Mouse (Mus musculus): ENCODE measurements around the gene Dgcr2. TPM values are rescaled to one million over a fixed set of nuclear protein-coding genes. Genes with fewer than 3 reads are reported as not detected.
A peak's percentile ranks its signal among the peaks of the same experiment; 100 is the strongest.

Gene Dgcr2
- total and polyA plus RNA-seq, 2 experiments from 2014 or later: 31.9 to 61.8 TPM

DNA sequence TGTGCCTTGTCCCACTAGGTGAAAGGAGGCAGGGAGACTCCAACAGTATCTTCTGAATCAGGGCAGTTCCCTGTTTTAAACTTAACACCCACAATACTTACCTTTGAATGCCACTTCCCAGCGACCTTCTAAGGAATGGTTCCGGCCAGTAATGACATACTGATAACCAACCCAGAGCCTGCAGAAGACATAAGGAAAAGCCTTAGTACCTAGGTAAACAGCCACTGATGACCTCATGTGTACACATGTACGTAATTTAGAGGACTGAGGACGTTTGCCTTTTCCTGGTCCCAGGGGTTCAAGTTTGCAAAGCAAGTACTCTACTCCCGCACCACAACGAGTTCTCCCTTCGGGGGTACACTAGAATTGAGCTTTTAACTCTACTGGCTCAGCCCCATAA is 41.2 kb downstream of the Dgcr2 start:
- TF ChIP-seq EP300 (IDR thresholded peaks at IDR 0.05; ENCODE audit: low read depth): no peak
- TF ChIP-seq CTCF (IDR thresholded peaks at IDR 0.05; ENCODE audit: low read depth): no peak
- Histone ChIP-seq H3K4me3 (ENCODE audit: low read depth, low read length) (no peak overlapping the region), H3K9ac (replicated peaks; ENCODE audit: low read depth, low read length) (no peak overlapping the region), H3K9me3 (replicated peaks; ENCODE audit: control insufficient read depth, low read length) (no peaks in the 10 kb centered on the region), H3K27ac (ENCODE audit: low read depth) (no peak overlapping the region), H3K4me1 (ENCODE audit: control insufficient read depth, insufficient read depth) (no peaks in the 10 kb centered on the region), H3K27me3 (ENCODE audit: control insufficient read depth, insufficient read depth, low read length) (no peaks in the 10 kb centered on the region), H3K36me3 (replicated peaks; ENCODE audit: control insufficient read depth, insufficient read depth, low read length) (peaks cover 70% of the 10 kb centered on the region), H3K4me2 (ENCODE audit: low read depth, low read length) (no peak overlapping the region)
- WGBS: 89% methylated on average over 7 of the region's 7 CpGs
- no peak for DNase-seq (ENCODE audit: low spot score)
- no peak for ATAC-seq (ENCODE audit: insufficient read depth, low read depth)

- no peak for TF ChIP-seq CTCF (IDR thresholded peaks at IDR 0.05; ENCODE audit: low read depth)
- no peak for TF ChIP-seq EP300 (IDR thresholded peaks at IDR 0.05; ENCODE audit: low read depth)
- 89% methylated on average over 2 of the region's 2 CpGs for WGBS
- no peaks in the 10 kb centered on the region for H3K4me1 ChIP-seq (ENCODE audit: control insufficient read depth, insufficient read depth)
- H3K36me3 ChIP-seq (replicated peaks; ENCODE audit: control insufficient read depth, insufficient read depth, low read length): peaks cover 89% of the 10 kb centered on the region
- H3K27me3 ChIP-seq (ENCODE audit: control insufficient read depth, insufficient read depth, low read length): no peaks in the 10 kb centered on the region
- no peak overlapping the region for H3K27ac ChIP-seq (ENCODE audit: low read depth)
- no peaks in the 10 kb centered on the region for H3K9me3 ChIP-seq (replicated peaks; ENCODE audit: control insufficient read depth, low read length)
- H3K9ac ChIP-seq (replicated peaks; ENCODE audit: low read depth, low read length): no peak overlapping the region
- H3K4me3 ChIP-seq (ENCODE audit: low read depth, low read length): no peak overlapping the region
- DNase-seq (ENCODE audit: low spot score) (no peak), ATAC-seq (ENCODE audit: insufficient read depth, low read depth) (no peak)
- H3K4me2 ChIP-seq (ENCODE audit: low read depth, low read length): no peak overlapping the region
Observed at GRCm38 (mm10) chr16:17853263-17853662, 45.1 kb downstream of the Dgcr2 start.

DNA sequence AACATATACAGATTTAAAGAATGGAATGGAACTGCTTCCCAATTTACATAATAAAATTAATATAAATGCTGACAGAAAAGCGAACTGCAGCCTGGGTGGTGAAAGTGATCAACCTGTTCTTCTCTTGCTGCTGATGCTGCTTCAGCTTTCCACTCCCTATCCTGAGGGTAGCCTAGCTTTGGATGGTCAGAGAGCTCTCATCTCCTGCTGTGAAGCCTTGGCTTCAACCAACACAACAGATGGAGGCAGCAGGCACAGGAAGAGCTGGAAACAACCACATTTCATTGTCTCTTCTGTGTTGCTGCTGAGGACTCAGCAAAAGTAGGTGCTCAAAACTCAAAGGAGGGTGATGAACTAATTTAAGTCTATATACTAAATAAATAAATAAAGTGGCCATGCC is 46.5 kb downstream of the Dgcr2 start:
- H3K27ac ChIP-seq (ENCODE audit: low read depth): no peak overlapping the region
- H3K36me3 ChIP-seq (replicated peaks; ENCODE audit: control insufficient read depth, insufficient read depth, low read length): peaks cover 86% of the 10 kb centered on the region
- 94% methylated on average over 1 of the region's 1 CpGs for WGBS
- DNase-seq (ENCODE audit: low spot score) (no peak), ATAC-seq (ENCODE audit: insufficient read depth, low read depth) (no peak)
- H3K9me3 ChIP-seq (replicated peaks; ENCODE audit: control insufficient read depth, low read length): no peaks in the 10 kb centered on the region
- no peaks in the 10 kb centered on the region for H3K4me1 ChIP-seq (ENCODE audit: control insufficient read depth, insufficient read depth)
- no peak overlapping the region for H3K4me3 ChIP-seq (ENCODE audit: low read depth, low read length)
- H3K4me2 ChIP-seq (ENCODE audit: low read depth, low read length): no peak overlapping the region
- H3K9ac ChIP-seq (replicated peaks; ENCODE audit: low read depth, low read length): no peak overlapping the region
- TF ChIP-seq EP300 (IDR thresholded peaks at IDR 0.05; ENCODE audit: low read depth) (no peak), CTCF (IDR thresholded peaks at IDR 0.05; ENCODE audit: low read depth) (no peak)
- H3K27me3 ChIP-seq (ENCODE audit: control insufficient read depth, insufficient read depth, low read length): no peaks in the 10 kb centered on the region

DNA sequence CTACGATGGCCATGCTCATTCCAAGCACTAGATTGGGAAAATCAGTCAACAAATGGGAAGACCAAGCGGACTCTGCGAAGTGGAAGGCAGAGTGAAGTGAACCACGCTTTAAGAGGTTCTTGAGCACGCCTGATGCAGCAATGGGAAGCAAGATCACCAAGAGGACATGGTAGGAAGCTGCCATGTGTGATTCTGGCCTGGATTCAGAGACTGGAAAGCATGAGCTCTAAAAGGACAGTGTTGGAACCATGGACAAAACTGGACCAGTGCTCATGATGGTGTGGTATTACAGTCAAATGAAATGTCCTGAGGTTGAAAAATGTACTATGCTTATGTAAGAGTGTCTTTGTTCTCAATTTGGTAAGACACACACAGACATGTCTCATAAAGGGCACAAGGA is 47.0 kb downstream of the Dgcr2 start:
- no peaks in the 10 kb centered on the region for H3K9me3 ChIP-seq (replicated peaks; ENCODE audit: control insufficient read depth, low read length)
- H3K4me1 ChIP-seq (ENCODE audit: control insufficient read depth, insufficient read depth): no peaks in the 10 kb centered on the region
- ATAC-seq (ENCODE audit: insufficient read depth, low read depth) (no peak), DNase-seq (ENCODE audit: low spot score) (no peak)
- no peak overlapping the region for H3K27ac ChIP-seq (ENCODE audit: low read depth)
- WGBS: 91% methylated on average over 5 of the region's 5 CpGs
- H3K4me2 ChIP-seq (ENCODE audit: low read depth, low read length): no peak overlapping the region
- peaks cover 86% of the 10 kb centered on the region for H3K36me3 ChIP-seq (replicated peaks; ENCODE audit: control insufficient read depth, insufficient read depth, low read length)
- no peak overlapping the region for H3K9ac ChIP-seq (replicated peaks; ENCODE audit: low read depth, low read length)
- H3K27me3 ChIP-seq (ENCODE audit: control insufficient read depth, insufficient read depth, low read length): no peaks in the 10 kb centered on the region
- no peak overlapping the region for H3K4me3 ChIP-seq (ENCODE audit: low read depth, low read length)
- TF ChIP-seq EP300 (IDR thresholded peaks at IDR 0.05; ENCODE audit: low read depth) (no peak), CTCF (IDR thresholded peaks at IDR 0.05; ENCODE audit: low read depth) (no peak)

DNA sequence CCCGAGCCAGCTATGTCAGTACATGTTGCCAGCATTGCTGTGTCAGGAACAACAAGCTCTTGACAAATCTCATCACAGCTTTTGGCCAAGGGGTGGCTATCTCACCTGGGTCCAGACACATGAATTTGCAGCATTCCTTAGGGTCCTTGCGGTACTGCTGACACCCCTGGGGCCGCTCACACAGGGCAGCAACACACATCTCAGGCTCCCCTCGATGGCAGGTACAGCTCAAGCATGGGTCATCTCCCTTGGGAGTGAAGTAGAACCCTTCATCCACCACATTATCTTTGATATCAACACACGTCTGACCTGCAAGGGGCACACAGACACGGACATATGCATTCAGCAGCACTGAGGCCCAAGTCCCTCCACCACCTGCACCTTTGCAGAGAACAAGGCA is 48.9 kb downstream of the Dgcr2 start:
- no peaks in the 10 kb centered on the region for H3K4me1 ChIP-seq (ENCODE audit: control insufficient read depth, insufficient read depth)
- H3K9me3 ChIP-seq (replicated peaks; ENCODE audit: control insufficient read depth, low read length): no peaks in the 10 kb centered on the region
- peaks cover 88% of the 10 kb centered on the region for H3K36me3 ChIP-seq (replicated peaks; ENCODE audit: control insufficient read depth, insufficient read depth, low read length)

GRCm38 (mm10) chr16:17848928-17849327 is 49.4 kb downstream of the Dgcr2 start:
- 26% methylated on average over 1 of the region's 1 CpGs for WGBS
- H3K27me3 ChIP-seq (ENCODE audit: control insufficient read depth, insufficient read depth, low read length): no peaks in the 10 kb centered on the region
- no peak overlapping the region for H3K4me3 ChIP-seq (ENCODE audit: low read depth, low read length)
- DNase-seq (ENCODE audit: low spot score) (no peak), ATAC-seq (ENCODE audit: insufficient read depth, low read depth) (no peak)
- no peaks in the 10 kb centered on the region for H3K9me3 ChIP-seq (replicated peaks; ENCODE audit: control insufficient read depth, low read length)
- H3K27ac ChIP-seq (ENCODE audit: low read depth): no peak overlapping the region
- H3K4me1 ChIP-seq (ENCODE audit: control insufficient read depth, insufficient read depth): no peaks in the 10 kb centered on the region
- peaks cover 88% of the 10 kb centered on the region for H3K36me3 ChIP-seq (replicated peaks; ENCODE audit: control insufficient read depth, insufficient read depth, low read length)
- H3K4me2 ChIP-seq (ENCODE audit: low read depth, low read length): no peak overlapping the region
- H3K9ac ChIP-seq (replicated peaks; ENCODE audit: low read depth, low read length): no peak overlapping the region
- peak; percentile 78 for TF ChIP-seq CTCF (IDR thresholded peaks at IDR 0.05; ENCODE audit: low read depth)
- no peak for TF ChIP-seq EP300 (IDR thresholded peaks at IDR 0.05; ENCODE audit: low read depth)

More for the DNA sequence above, 48.9 kb downstream of the Dgcr2 start:
- DNase-seq (ENCODE audit: low spot score) (no peak), ATAC-seq (ENCODE audit: insufficient read depth, low read depth) (no peak)
- no peak overlapping the region for H3K27ac ChIP-seq (ENCODE audit: low read depth)
- H3K4me3 ChIP-seq (ENCODE audit: low read depth, low read length): no peak overlapping the region
- no peak overlapping the region for H3K9ac ChIP-seq (replicated peaks; ENCODE audit: low read depth, low read length)
- H3K27me3 ChIP-seq (ENCODE audit: control insufficient read depth, insufficient read depth, low read length): no peaks in the 10 kb centered on the region
- WGBS: 72% methylated on average over 6 of the region's 6 CpGs
- TF ChIP-seq EP300 (IDR thresholded peaks at IDR 0.05; ENCODE audit: low read depth) (no peak), CTCF (IDR thresholded peaks at IDR 0.05; ENCODE audit: low read depth) (no peak)
- H3K4me2 ChIP-seq (ENCODE audit: low read depth, low read length): no peak overlapping the region

Measured in heart, postnatal 0 days (tissue).